Mouse (Mus musculus): ENCODE data around the gene Cenpb. TPM values are rescaled to one million over a fixed set of nuclear protein-coding genes. Genes with fewer than 3 reads are reported as not detected.

The Cenpb gene
- polyA plus RNA-seq, 1 experiment from 2014 or later: 10.3 TPM

DNA sequence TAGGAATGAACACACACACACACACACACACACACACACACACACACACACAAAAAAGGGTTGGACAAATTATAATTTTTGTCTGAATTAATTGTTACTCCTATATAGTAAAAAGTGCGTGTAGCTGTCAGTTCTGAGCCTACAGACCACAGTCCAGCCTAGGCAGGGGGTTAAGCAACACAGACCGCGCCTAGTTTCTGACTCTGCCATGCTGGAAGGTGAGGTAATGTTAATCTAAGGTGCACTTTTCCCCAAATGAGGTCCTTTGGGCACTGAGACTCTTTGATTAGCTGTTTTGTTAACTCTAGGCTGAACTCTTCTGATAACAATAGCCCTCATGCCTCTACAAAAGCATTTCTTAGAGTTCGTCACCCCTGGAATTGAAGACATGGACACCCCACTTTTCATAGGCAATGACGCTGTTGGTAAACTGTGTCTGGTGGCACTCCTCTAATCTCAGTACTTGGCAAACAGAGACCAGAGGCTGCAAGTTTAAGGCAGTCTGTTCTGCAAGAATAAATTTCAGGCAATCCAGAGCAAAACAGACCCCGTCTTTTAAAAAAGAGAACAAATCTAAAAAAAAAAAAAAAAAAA is 24.0 kb upstream of the Cenpb start:
- Histone ChIP-seq H3K36me3 (replicated peaks; ENCODE audit: control insufficient read depth, insufficient read depth) (no peaks in the 10 kb centered on the region), H3K4me2 (replicated peaks) (no peak overlapping the region), H3K9me3 (ENCODE audit: control insufficient read depth, low read length) (no peaks in the 10 kb centered on the region), H3K4me3 (replicated peaks; ENCODE audit: low read length) (no peak overlapping the region), H3K27me3 (ENCODE audit: control insufficient read depth, insufficient read depth, low read length) (no peaks in the 10 kb centered on the region), H3K27ac (no peak overlapping the region), H3K9ac (no peak overlapping the region), H3K4me1 (replicated peaks; ENCODE audit: control insufficient read depth, insufficient read depth, low read length) (no peaks in the 10 kb centered on the region)
- 92% methylated on average over 6 of the region's 6 CpGs for WGBS
- ATAC-seq (ENCODE audit: low FRiP score): no peak
- DNase-seq (ENCODE audit: low spot score): no peak

DNA sequence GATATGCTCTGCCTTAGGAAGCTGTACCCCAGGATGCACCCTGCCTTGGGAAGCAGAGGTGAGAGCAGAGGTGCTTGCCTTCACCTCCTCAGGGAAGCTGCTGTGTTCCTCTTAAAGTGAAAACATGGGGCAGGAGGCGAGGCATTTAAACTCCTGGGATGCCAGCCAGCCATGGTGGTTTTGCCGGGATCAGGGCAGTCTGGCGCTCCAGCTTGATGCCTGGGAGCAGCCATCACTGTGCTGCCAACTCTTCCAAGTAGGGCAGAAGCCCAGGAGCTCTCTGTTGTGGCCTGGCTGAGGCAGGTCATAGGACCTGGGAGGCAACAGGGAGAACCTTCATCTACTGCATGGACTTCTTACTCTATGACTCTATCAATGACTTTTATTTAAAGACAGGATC is 21.4 kb upstream of the Cenpb start:
- H3K9ac ChIP-seq: no peak overlapping the region
- WGBS: 85% methylated on average over 3 of the region's 3 CpGs
- DNase-seq (ENCODE audit: low spot score) (no peak), ATAC-seq (ENCODE audit: low FRiP score) (no peak)
- H3K36me3 ChIP-seq (replicated peaks; ENCODE audit: control insufficient read depth, insufficient read depth): no peaks in the 10 kb centered on the region
- H3K9me3 ChIP-seq (ENCODE audit: control insufficient read depth, low read length): no peaks in the 10 kb centered on the region
- no peaks in the 10 kb centered on the region for H3K4me1 ChIP-seq (replicated peaks; ENCODE audit: control insufficient read depth, insufficient read depth, low read length)
- no peaks in the 10 kb centered on the region for H3K27me3 ChIP-seq (ENCODE audit: control insufficient read depth, insufficient read depth, low read length)
- no peak overlapping the region for H3K4me3 ChIP-seq (replicated peaks; ENCODE audit: low read length)
- H3K27ac ChIP-seq: no peak overlapping the region
- H3K4me2 ChIP-seq (replicated peaks): no peak overlapping the region

DNA sequence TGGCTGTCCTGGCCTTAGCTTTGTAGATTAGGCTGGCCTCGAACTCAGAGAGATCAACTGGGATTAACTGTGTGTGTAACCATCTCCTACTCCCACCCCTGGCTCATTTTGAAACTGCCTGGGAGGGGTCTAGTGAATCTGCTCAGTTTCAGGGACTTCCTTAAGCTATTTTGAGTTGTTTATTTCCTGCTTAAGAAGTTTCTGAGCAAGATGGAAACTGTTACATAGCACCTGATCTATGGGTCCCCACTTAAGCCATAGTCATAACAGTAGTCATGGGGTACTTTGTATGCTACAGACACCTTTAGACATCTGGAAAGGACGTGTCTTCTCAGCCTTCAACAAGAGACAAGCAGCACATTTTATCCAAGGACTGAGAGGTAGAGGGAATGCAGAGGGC is 20.8 kb upstream of the Cenpb start:
- no peaks in the 10 kb centered on the region for H3K9me3 ChIP-seq (ENCODE audit: control insufficient read depth, low read length)
- no peak overlapping the region for H3K9ac ChIP-seq
- WGBS: 88% methylated on average over 2 of the region's 2 CpGs
- H3K27me3 ChIP-seq (ENCODE audit: control insufficient read depth, insufficient read depth, low read length): no peaks in the 10 kb centered on the region
- no peak overlapping the region for H3K4me3 ChIP-seq (replicated peaks; ENCODE audit: low read length)
- DNase-seq (ENCODE audit: low spot score) (no peak), ATAC-seq (ENCODE audit: low FRiP score) (no peak)
- H3K4me2 ChIP-seq (replicated peaks): no peak overlapping the region
- no peak overlapping the region for H3K27ac ChIP-seq
- H3K36me3 ChIP-seq (replicated peaks; ENCODE audit: control insufficient read depth, insufficient read depth): no peaks in the 10 kb centered on the region
- no peaks in the 10 kb centered on the region for H3K4me1 ChIP-seq (replicated peaks; ENCODE audit: control insufficient read depth, insufficient read depth, low read length)

DNA sequence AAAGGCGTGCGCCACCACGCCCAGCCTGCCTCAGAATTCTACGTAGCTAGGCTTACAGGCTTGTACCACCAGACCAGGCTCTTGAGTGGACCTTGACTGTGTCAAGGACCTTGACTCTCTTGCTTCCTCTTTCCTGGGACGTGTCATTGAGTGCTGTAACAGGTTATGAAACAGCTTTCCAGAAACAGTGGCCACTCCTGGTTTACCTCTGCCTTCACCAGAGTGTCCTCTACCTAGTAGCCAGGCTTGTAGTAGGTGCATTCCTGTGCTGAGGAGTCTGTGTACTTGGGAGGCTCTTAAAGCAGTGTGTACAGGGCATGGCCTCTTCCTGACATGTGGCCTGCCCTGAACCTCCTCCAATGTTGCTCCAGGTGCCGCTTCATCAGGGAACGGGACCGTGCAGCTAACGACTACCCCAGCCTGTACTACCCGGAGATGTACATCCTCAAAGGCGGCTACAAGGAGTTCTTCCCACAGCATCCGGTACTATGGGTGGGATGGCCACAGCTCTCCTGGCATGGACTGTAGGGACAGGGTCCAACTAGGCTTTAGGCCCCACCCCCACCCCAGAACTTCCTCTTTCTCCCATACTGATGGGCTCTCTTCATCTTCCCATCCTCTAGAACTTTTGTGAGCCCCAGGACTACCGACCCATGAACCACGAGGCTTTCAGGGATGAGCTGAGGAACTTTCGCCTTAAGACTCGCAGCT is 16.9 kb upstream of the Cenpb start:
- no peak overlapping the region for H3K4me2 ChIP-seq (replicated peaks)
- no peak overlapping the region for H3K4me3 ChIP-seq (replicated peaks; ENCODE audit: low read length)
- no peaks in the 10 kb centered on the region for H3K4me1 ChIP-seq (replicated peaks; ENCODE audit: control insufficient read depth, insufficient read depth, low read length)
- no peaks in the 10 kb centered on the region for H3K9me3 ChIP-seq (ENCODE audit: control insufficient read depth, low read length)
- H3K27me3 ChIP-seq (ENCODE audit: control insufficient read depth, insufficient read depth, low read length): no peaks in the 10 kb centered on the region
- DNase-seq (ENCODE audit: low spot score): no peak
- no peak overlapping the region for H3K9ac ChIP-seq
- H3K36me3 ChIP-seq (replicated peaks; ENCODE audit: control insufficient read depth, insufficient read depth): peaks cover 14% of the 10 kb centered on the region
- ATAC-seq (ENCODE audit: low FRiP score): no peak
- 91% methylated on average over 16 of the region's 16 CpGs for WGBS
- no peak overlapping the region for H3K27ac ChIP-seq

DNA sequence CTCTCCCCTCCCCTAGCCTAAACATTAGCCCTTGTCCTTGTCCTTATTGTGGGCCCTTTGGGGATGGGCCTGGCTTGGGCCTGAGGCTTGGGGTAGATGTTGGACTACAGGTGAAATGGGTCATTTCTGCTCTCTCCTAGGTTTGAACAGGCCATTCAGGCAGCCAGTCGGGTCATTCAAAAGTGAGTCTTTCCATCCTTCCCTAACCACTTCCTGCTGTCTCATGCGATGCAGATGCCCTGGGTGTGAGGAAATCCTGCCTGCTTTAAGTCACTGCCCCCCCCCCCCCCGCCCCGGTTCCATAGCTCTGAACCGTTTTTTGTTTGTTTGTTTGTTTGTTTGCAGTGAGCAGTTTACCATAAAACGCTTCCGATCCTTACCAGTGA is 11.1 kb upstream of the Cenpb start:
- H3K4me3 ChIP-seq (replicated peaks; ENCODE audit: low read length): no peak overlapping the region
- DNase-seq (ENCODE audit: low spot score) (no peak), ATAC-seq (ENCODE audit: low FRiP score) (no peak)
- peaks cover 14% of the 10 kb centered on the region for H3K36me3 ChIP-seq (replicated peaks; ENCODE audit: control insufficient read depth, insufficient read depth)
- H3K9ac ChIP-seq: no peak overlapping the region
- H3K27ac ChIP-seq: peak overlapping the region; percentile 66
- H3K4me1 ChIP-seq (replicated peaks; ENCODE audit: control insufficient read depth, insufficient read depth, low read length): peaks cover 29% of the 10 kb centered on the region
- no peak overlapping the region for H3K4me2 ChIP-seq (replicated peaks)
- no peaks in the 10 kb centered on the region for H3K27me3 ChIP-seq (ENCODE audit: control insufficient read depth, insufficient read depth, low read length)
- 71% methylated on average over 7 of the region's 7 CpGs for WGBS
- H3K9me3 ChIP-seq (ENCODE audit: control insufficient read depth, low read length): no peaks in the 10 kb centered on the region

DNA sequence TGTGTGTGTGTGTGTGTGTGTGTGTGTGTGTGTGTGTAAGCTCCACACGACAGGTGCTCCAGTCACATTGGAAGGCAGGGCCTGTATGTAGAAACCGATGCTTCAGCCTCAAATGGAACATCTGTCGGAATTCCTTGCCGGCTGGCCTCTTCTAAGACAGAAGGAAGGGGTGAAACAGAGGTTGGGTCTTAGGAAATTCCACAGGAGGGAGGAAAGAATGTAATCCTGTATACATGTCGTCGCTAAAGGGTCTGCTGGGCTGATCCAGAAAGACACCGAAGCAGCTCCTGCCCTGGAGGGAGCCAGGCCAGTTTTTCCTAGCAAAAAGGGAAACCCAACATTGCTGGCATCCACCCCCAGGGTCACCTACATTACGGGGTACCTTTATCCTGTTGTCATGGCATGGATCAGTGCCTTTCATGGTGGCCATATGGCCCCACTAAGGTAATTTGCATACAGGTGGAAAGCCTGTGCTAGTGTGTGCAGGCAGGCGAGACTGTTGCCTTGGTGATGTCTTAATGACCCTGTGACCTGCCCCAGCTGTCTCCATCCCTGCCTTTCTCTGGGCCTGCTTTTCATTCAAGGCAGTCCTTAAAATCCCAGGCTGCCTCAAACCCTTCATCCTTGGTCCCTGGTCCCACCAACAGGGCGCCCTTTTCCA is 10.6 kb upstream of the Cenpb start:
- H3K27ac ChIP-seq: peak overlapping the region; percentile 66
- peak; percentile 51 for ATAC-seq (ENCODE audit: low FRiP score)

DNA sequence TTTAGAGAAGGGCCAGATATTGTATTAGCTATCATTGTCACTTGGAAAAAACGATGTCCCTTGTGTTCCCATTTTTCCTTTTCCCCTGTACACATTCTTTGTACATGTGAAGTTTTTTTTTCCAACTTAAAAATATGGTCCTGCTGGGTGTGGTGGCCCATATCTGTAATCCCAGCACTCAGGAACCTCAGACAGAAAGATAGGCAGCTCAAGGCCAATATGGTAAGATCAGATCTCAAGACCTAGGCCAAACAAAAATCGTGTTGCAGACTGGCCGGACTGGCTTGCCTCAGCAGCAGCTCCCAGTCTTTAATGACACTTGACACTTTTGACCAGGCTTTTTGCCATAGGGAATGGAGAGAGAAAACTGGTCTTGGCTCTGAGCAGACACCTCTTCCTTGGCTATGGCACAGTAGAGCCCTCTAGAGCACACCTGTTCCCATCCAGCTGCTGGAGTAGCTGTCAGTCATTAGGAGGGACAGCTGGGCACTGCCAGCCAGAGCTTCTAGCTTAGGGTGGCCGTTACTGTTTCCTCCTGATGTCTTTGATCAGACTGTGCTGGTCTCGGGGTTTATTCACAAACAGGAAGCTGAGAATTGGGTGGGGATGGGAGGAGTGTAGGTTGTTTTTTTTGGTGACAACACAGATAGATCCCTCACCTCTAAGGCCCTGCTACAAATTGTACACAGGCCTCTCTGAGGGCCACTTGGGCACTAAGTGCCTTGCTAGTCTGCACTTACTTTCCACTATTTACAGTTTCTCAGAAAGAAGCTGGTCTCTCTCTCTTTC is 9.8 kb upstream of the Cenpb start:
- Histone ChIP-seq H3K27me3 (ENCODE audit: control insufficient read depth, insufficient read depth, low read length) (no peaks in the 10 kb centered on the region), H3K4me3 (replicated peaks; ENCODE audit: low read length) (no peak overlapping the region), H3K4me2 (replicated peaks) (peak overlapping the region; percentile 4; the same call in 1 of the 2 replicates), H3K27ac (peak overlapping the region; percentile 66; the same call in 1 of the 2 replicates), H3K4me1 (replicated peaks; ENCODE audit: control insufficient read depth, insufficient read depth, low read length) (peaks cover 29% of the 10 kb centered on the region), H3K9me3 (ENCODE audit: control insufficient read depth, low read length) (no peaks in the 10 kb centered on the region), H3K36me3 (replicated peaks; ENCODE audit: control insufficient read depth, insufficient read depth) (peaks cover 14% of the 10 kb centered on the region), H3K9ac (no peak overlapping the region)
- 39% methylated on average over 5 of the region's 5 CpGs for WGBS
- no peak for ATAC-seq (ENCODE audit: low FRiP score)
- DNase-seq (ENCODE audit: low spot score): no peak

More for the DNA sequence above, 10.6 kb upstream of the Cenpb start:
- no peak overlapping the region for H3K4me2 ChIP-seq (replicated peaks)
- H3K9me3 ChIP-seq (ENCODE audit: control insufficient read depth, low read length): no peaks in the 10 kb centered on the region
- peaks cover 29% of the 10 kb centered on the region for H3K4me1 ChIP-seq (replicated peaks; ENCODE audit: control insufficient read depth, insufficient read depth, low read length)
- 11% methylated on average over 10 of the region's 10 CpGs for WGBS
- H3K36me3 ChIP-seq (replicated peaks; ENCODE audit: control insufficient read depth, insufficient read depth): peaks cover 14% of the 10 kb centered on the region
- no peak overlapping the region for H3K9ac ChIP-seq
- no peak overlapping the region for H3K4me3 ChIP-seq (replicated peaks; ENCODE audit: low read length)
- no peaks in the 10 kb centered on the region for H3K27me3 ChIP-seq (ENCODE audit: control insufficient read depth, insufficient read depth, low read length)
- peak; percentile 63 for DNase-seq (ENCODE audit: low spot score)

DNA sequence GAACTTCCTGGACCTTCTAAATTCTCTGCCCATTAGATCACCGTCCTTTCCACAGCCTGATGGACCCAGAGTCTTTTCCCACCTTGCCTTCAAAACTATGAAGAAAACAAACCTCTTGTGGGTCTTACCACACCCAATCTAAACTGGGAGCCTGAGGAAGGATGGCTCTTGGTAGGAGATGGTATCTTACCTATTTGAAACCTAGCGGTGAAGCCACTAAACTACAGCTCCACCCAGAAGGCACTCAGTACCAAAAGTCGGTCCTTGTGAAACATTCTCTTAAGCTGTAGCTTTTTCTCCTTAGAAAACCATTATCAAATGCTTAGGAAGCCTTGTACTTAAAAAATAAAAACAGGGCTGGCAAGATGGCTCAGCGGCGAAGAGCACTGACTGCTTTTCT is 8.4 kb upstream of the Cenpb start:
- no peaks in the 10 kb centered on the region for H3K27me3 ChIP-seq (ENCODE audit: control insufficient read depth, insufficient read depth, low read length)
- no peaks in the 10 kb centered on the region for H3K9me3 ChIP-seq (ENCODE audit: control insufficient read depth, low read length)
- no peak overlapping the region for H3K4me3 ChIP-seq (replicated peaks; ENCODE audit: low read length)
- peak overlapping the region; percentile 61; the same call in 1 of the 2 replicates for H3K4me2 ChIP-seq (replicated peaks)
- ATAC-seq (ENCODE audit: low FRiP score) (no peak), DNase-seq (ENCODE audit: low spot score) (no peak)
- H3K4me1 ChIP-seq (replicated peaks; ENCODE audit: control insufficient read depth, insufficient read depth, low read length): peaks cover 29% of the 10 kb centered on the region
- H3K9ac ChIP-seq: no peak overlapping the region
- WGBS: 93% methylated on average over 5 of the region's 5 CpGs
- H3K27ac ChIP-seq: no peak overlapping the region
- peaks cover 4% of the 10 kb centered on the region for H3K36me3 ChIP-seq (replicated peaks; ENCODE audit: control insufficient read depth, insufficient read depth)

DNA sequence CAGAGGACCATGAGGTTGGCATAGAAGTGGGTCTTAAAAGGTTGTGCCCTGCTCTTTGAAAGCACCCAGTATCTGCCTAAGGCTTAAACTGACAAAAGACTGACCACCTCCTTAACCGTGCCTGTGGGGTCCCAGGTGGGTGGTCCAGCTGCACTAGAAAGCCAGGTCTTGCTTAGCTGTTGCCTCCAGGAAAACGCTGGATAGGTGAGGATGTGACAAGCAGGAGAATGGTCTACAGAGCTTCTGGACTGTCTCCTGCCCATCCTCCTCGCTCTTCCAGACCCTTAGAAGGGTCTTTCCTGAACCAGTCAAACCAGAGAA is 7.7 kb upstream of the Cenpb start:
- Histone ChIP-seq H3K4me3 (replicated peaks; ENCODE audit: low read length) (peak overlapping the region; percentile 56), H3K9ac (peak overlapping the region; percentile 64), H3K27ac (no peak overlapping the region), H3K36me3 (replicated peaks; ENCODE audit: control insufficient read depth, insufficient read depth) (no peaks in the 10 kb centered on the region), H3K27me3 (ENCODE audit: control insufficient read depth, insufficient read depth, low read length) (no peaks in the 10 kb centered on the region), H3K9me3 (ENCODE audit: control insufficient read depth, low read length) (no peaks in the 10 kb centered on the region), H3K4me2 (replicated peaks) (peak overlapping the region; percentile 61), H3K4me1 (replicated peaks; ENCODE audit: control insufficient read depth, insufficient read depth, low read length) (peaks cover 29% of the 10 kb centered on the region)
- no peak for DNase-seq (ENCODE audit: low spot score)
- WGBS: 19% methylated on average over 3 of the region's 3 CpGs
- no peak for ATAC-seq (ENCODE audit: low FRiP score)

Data from hindbrain, embryonic 14.5 days (tissue).